Mouse (Mus musculus): ENCODE data around the gene Baat.
A peak's percentile ranks its signal among the peaks of the same experiment; 100 is the strongest.

- no peak for TF ChIP-seq POLR2A (IDR thresholded peaks at IDR 0.05; ENCODE audit: extremely low read depth, insufficient read depth, low read length)
- peak; percentile 22; the same call in 1 of the 2 replicates for TF ChIP-seq CTCF (IDR thresholded peaks at IDR 0.05; ENCODE audit: low read depth, low read length)
Observed at GRCm38 (mm10) chr4:49521346-49521745, 15.0 kb upstream of the Baat start.

Measured in liver, adult 2 months (tissue).